Comparison of ENCODE assay signal across 16 mouse cellular contexts in genomic region chr15:78737146-78737545, GRCm38 (mm10). TPM values are rescaled to one million over a fixed set of nuclear protein-coding genes. Genes with fewer than 3 reads are reported as not detected.
DNase-seq lines count a peak whose midpoint lies in the region; ATAC-seq and TF ChIP-seq lines count a peak whose summit lies in the region.
"Had no signal": no experiment of that assay in that cellular context is flagged by ENCODE, and none has a peak within 500 bp of the region (broad histone marks: within the 10 kb centered on the region; RNA-seq: fewer than 3 reads in every experiment).

No protein-coding gene starts in this region.

- H3K27ac ChIP-seq in midbrain, embryonic 10.5 days (replicated peaks) = peak overlapping the region; percentile 58
- H3K27ac ChIP-seq in midbrain, postnatal 0 days (ENCODE audit: low read depth, low read length) = no peak overlapping the region
- peak overlapping the region; percentile 95 for H3K27ac ChIP-seq in hindbrain, embryonic 13.5 days
- peak overlapping the region; percentile 86 for H3K27ac ChIP-seq in midbrain, embryonic 13.5 days
- H3K27ac ChIP-seq: limb, embryonic 13.5 days; liver, embryonic 14.5 days; stomach, embryonic 15.5 days had no signal

- H3K4me2 ChIP-seq in midbrain, postnatal 0 days (ENCODE audit: low read depth, low read length, poor library complexity, severe bottlenecking) = no peak overlapping the region
- H3K4me2 ChIP-seq in hindbrain, embryonic 13.5 days = no peak overlapping the region
- no peak overlapping the region for H3K4me2 ChIP-seq in midbrain, embryonic 13.5 days (replicated peaks)
- H3K4me2 ChIP-seq: limb, embryonic 13.5 days; stomach, embryonic 15.5 days had no signal

- no peak overlapping the region for H3K4me3 ChIP-seq in midbrain, embryonic 10.5 days
- no peak overlapping the region for H3K4me3 ChIP-seq in midbrain, postnatal 0 days (ENCODE audit: low read depth, low read length)
- no peak overlapping the region for H3K4me3 ChIP-seq in hindbrain, embryonic 13.5 days
- no peak overlapping the region for H3K4me3 ChIP-seq in midbrain, embryonic 13.5 days (replicated peaks)
- H3K4me3 ChIP-seq: limb, embryonic 13.5 days; stomach, embryonic 15.5 days had no signal

- DNase-seq in midbrain, embryonic 10.5 days (ENCODE audit: low spot score) = no peak
- DNase-seq in midbrain, postnatal 0 days (ENCODE audit: low spot score) = no peak
- no peak for DNase-seq in spleen, postnatal 14 days (ENCODE audit: low spot score in 2 of 2)
- no peak for DNase-seq in thymus, postnatal 25 days
- no peak for DNase-seq in left cerebral cortex, adult 11 months (ENCODE audit: low spot score)
- DNase-seq: gastrocnemius, postnatal 14 days; kidney, postnatal 10 days; right cerebral cortex, adult 18-20 months; spleen, adult 18-20 months; thymus, adult 2 months had no signal

- TF ChIP-seq CTCF in midbrain, postnatal 0 days (IDR thresholded peaks at IDR 0.05) = no peak

- no peaks in the 10 kb centered on the region for H3K9me3 ChIP-seq in midbrain, embryonic 10.5 days (replicated peaks)
- H3K9me3 ChIP-seq in midbrain, postnatal 0 days (ENCODE audit: low read length) = no peaks in the 10 kb centered on the region
- no peaks in the 10 kb centered on the region for H3K9me3 ChIP-seq in hindbrain, embryonic 13.5 days
- H3K9me3 ChIP-seq in midbrain, embryonic 13.5 days = no peaks in the 10 kb centered on the region
- H3K9me3 ChIP-seq: limb, embryonic 13.5 days; stomach, embryonic 15.5 days had no signal

- H3K9ac ChIP-seq in midbrain, postnatal 0 days (replicated peaks; ENCODE audit: low read length, poor library complexity, severe bottlenecking) = no peak overlapping the region; the same call in 1 of the 2 replicates
- H3K9ac ChIP-seq in hindbrain, embryonic 13.5 days = peak overlapping the region; percentile 55
- H3K9ac ChIP-seq in midbrain, embryonic 13.5 days (replicated peaks) = no peak overlapping the region
- H3K9ac ChIP-seq: limb, embryonic 13.5 days; liver, embryonic 14.5 days; stomach, embryonic 15.5 days had no signal

- WGBS in midbrain, embryonic 10.5 days = 68% methylated on average over 6 of the region's 6 CpGs
- WGBS in midbrain, postnatal 0 days = 71% methylated on average over 6 of the region's 6 CpGs
- 53% methylated on average over 6 of the region's 6 CpGs for WGBS in hindbrain, embryonic 13.5 days
- 73% methylated on average over 6 of the region's 6 CpGs for WGBS in midbrain, embryonic 13.5 days

- ATAC-seq in midbrain, postnatal 0 days (ENCODE audit: low FRiP score) = no peak
- no peak for ATAC-seq in hindbrain, embryonic 13.5 days (ENCODE audit: low FRiP score)
- no peak for ATAC-seq in midbrain, embryonic 13.5 days
- ATAC-seq: inflammation-experienced regulatory T-cells, adult 6 months had no signal

- peaks cover 10% of the 10 kb centered on the region for H3K27me3 ChIP-seq in midbrain, embryonic 10.5 days (ENCODE audit: low read depth, poor library complexity, severe bottlenecking)
- no peaks in the 10 kb centered on the region for H3K27me3 ChIP-seq in midbrain, postnatal 0 days (ENCODE audit: insufficient read depth, low read length)
- H3K27me3 ChIP-seq in hindbrain, embryonic 13.5 days = 0 out of 2 replicates have a peak, but pooled peaks cover 4% of the 10 kb centered on the region
- no peaks in the 10 kb centered on the region for H3K27me3 ChIP-seq in midbrain, embryonic 13.5 days
- H3K27me3 ChIP-seq: stomach, embryonic 15.5 days had no signal

- no peaks in the 10 kb centered on the region for H3K36me3 ChIP-seq in midbrain, embryonic 10.5 days
- H3K36me3 ChIP-seq in midbrain, postnatal 0 days (ENCODE audit: insufficient read depth, low read length) = no peaks in the 10 kb centered on the region
- H3K36me3 ChIP-seq in hindbrain, embryonic 13.5 days = no peaks in the 10 kb centered on the region
- H3K36me3 ChIP-seq in midbrain, embryonic 13.5 days = no peaks in the 10 kb centered on the region
- H3K36me3 ChIP-seq: limb, embryonic 13.5 days; stomach, embryonic 15.5 days had no signal

- peaks cover 25% of the 10 kb centered on the region for H3K4me1 ChIP-seq in midbrain, embryonic 10.5 days
- peaks cover 6% of the 10 kb centered on the region; the same call in 1 of the 2 replicates for H3K4me1 ChIP-seq in midbrain, postnatal 0 days (ENCODE audit: insufficient read depth, low read length)
- peaks cover 37% of the 10 kb centered on the region for H3K4me1 ChIP-seq in hindbrain, embryonic 13.5 days (replicated peaks)
- H3K4me1 ChIP-seq in midbrain, embryonic 13.5 days (replicated peaks) = peaks cover 31% of the 10 kb centered on the region
- H3K4me1 ChIP-seq: limb, embryonic 13.5 days; stomach, embryonic 15.5 days had no signal

RNA-seq across cellular contexts. Expression of gene Elfn2, which starts 18.6 kb away (rescaled TPM):
- 0.23 and 0.26 TPM in 2 replicates for polyA plus RNA-seq in midbrain, embryonic 10.5 days (2016; fragmentation: Nextera tagmentation; extraction: Ambion mirVana)
- total RNA-seq in midbrain, postnatal 0 days (2014; rRNA removed) = 44.6 and 52.1 TPM in 2 replicates
- 10.2 and 10.7 TPM in 2 replicates for polyA plus RNA-seq in midbrain, postnatal 0 days (2015; fragmentation: Nextera tagmentation; extraction: Ambion mirVana)
- polyA plus RNA-seq in hindbrain, embryonic 13.5 days (2015; fragmentation: Nextera tagmentation; extraction: Ambion mirVana) = 4.6 and 5.0 TPM in 2 replicates
- polyA plus RNA-seq in midbrain, embryonic 13.5 days (2015; fragmentation: Nextera tagmentation; extraction: Ambion mirVana) = 3.0 and 3.3 TPM in 2 replicates
- polyA plus RNA-seq: liver, embryonic 14.5 days had no signal

RNA-seq across cellular contexts. Expression of gene Mfng, which starts 36.1 kb away (rescaled TPM):
- 81.5 and 121 TPM in 2 replicates for polyA plus RNA-seq in midbrain, embryonic 10.5 days (2016; fragmentation: Nextera tagmentation; extraction: Ambion mirVana)
- total RNA-seq in midbrain, postnatal 0 days (2014; rRNA removed) = 4.6 and 6.9 TPM in 2 replicates
- polyA plus RNA-seq in midbrain, postnatal 0 days (2015; fragmentation: Nextera tagmentation; extraction: Ambion mirVana) = 7.6 and 8.1 TPM in 2 replicates
- polyA plus RNA-seq in hindbrain, embryonic 13.5 days (2015; fragmentation: Nextera tagmentation; extraction: Ambion mirVana) = 36.7 and 40.1 TPM in 2 replicates
- 83.0 and 93.7 TPM in 2 replicates for polyA plus RNA-seq in midbrain, embryonic 13.5 days (2015; fragmentation: Nextera tagmentation; extraction: Ambion mirVana)
